In the genomic region with DNA sequence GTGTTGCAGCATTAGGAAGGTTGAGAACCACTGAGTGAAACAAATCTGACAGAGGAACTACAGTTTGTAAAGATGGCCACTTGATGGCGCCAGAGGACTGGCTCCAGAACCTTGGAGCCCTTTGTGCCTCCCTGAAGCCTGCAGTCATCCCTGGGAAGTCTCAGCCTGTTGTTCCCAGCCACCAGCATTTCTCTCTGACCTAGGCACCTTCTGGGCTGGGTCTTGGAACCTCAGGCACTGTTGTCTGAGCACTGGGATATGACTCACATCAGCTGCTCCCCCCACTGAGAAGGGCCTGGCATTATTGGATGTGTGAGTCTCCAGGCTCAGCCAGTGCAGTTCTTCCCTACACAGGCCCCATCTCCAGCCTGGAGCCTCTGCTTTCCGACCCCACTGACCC, we compare ENCODE assay signal across 8 mouse cellular contexts. TPM values are rescaled to one million over a fixed set of nuclear protein-coding genes. Genes with fewer than 3 reads are reported as not detected.
A peak's percentile ranks its signal among the peaks of the same experiment; 100 is the strongest.
DNase-seq lines count a peak whose midpoint lies in the region; ATAC-seq and TF ChIP-seq lines count a peak whose summit lies in the region.

No protein-coding gene starts in this region.

- no peak overlapping the region for H3K4me3 ChIP-seq in gastrocnemius, adult 2 months
- H3K4me3 ChIP-seq in hindbrain, postnatal 0 days (ENCODE audit: low read length) = no peak overlapping the region
- no peak overlapping the region for H3K4me3 ChIP-seq in left cerebral cortex, adult 2 months

- peaks cover 17% of the 10 kb centered on the region; the same call in 1 of the 2 replicates for H3K36me3 ChIP-seq in hindbrain, postnatal 0 days (ENCODE audit: insufficient read depth, low read length)

- no peak overlapping the region for H3K9ac ChIP-seq in hindbrain, postnatal 0 days (replicated peaks; ENCODE audit: low read length)

- H3K4me1 ChIP-seq in hindbrain, postnatal 0 days (ENCODE audit: insufficient read depth, low read length) = no peaks in the 10 kb centered on the region

- intact Hi-C loops in gastrocnemius, adult 2 months (cut with DNase I) = loop anchor here (1.0 to 2.0 kb wide), 3 partner anchors 85 to 196 kb away; a partner anchor contains a TSS
- intact Hi-C loops in left cerebral cortex, adult 2 months (cut with DNase I) = loop anchor here (1.0 to 5.0 kb wide), 3 partner anchors 147 to 317 kb away; no protein-coding TSS in a partner anchor

- 17% methylated on average over 2 of the region's 2 CpGs for WGBS in hindbrain, postnatal 0 days

- peak; percentile 74 for ATAC-seq in common myeloid progenitor, adult 5-6 weeks (replicated peaks; ENCODE audit: low read depth, poor library complexity, severe bottlenecking)
- ATAC-seq in hindbrain, postnatal 0 days = peak; percentile 87

- no peak overlapping the region for H3K27ac ChIP-seq in gastrocnemius, adult 2 months
- H3K27ac ChIP-seq in hindbrain, postnatal 0 days = no peak overlapping the region
- no peak overlapping the region for H3K27ac ChIP-seq in left cerebral cortex, adult 2 months

- no peaks in the 10 kb centered on the region for H3K27me3 ChIP-seq in hindbrain, postnatal 0 days (ENCODE audit: insufficient read depth, low read length)

- H3K4me2 ChIP-seq in hindbrain, postnatal 0 days (ENCODE audit: low read depth, low read length) = no peak overlapping the region

- peak; percentile 98 for TF ChIP-seq CTCF in gastrocnemius, adult 2 months (IDR thresholded peaks at IDR 0.05)
- TF ChIP-seq CTCF in hindbrain, postnatal 0 days (IDR thresholded peaks at IDR 0.05; ENCODE audit: low read depth) = peak; percentile 96
- peak; percentile 96 for TF ChIP-seq CTCF in left cerebral cortex, adult 2 months (IDR thresholded peaks at IDR 0.05)

- H3K9me3 ChIP-seq in hindbrain, postnatal 0 days (ENCODE audit: low read length) = no peaks in the 10 kb centered on the region

- peak; percentile 89 for DNase-seq in ZHBTc4 (ENCODE audit: low read depth, low spot score)
- peak; percentile 80 for DNase-seq in gastrocnemius, adult 2 months
- DNase-seq in hindbrain, postnatal 0 days (ENCODE audit: low spot score) = peak; percentile 93
- peak; percentile 80 to 81 for DNase-seq in left cerebral cortex, adult 2 months (ENCODE audit: extremely low spot score in 1 of 2, low spot score in 2 of 2)
- peak; percentile 69 to 82 for DNase-seq in lung, postnatal 4 days
- DNase-seq in right cerebral cortex, adult 2 months (ENCODE audit: low spot score in 2 of 2) = peak; percentile 79 to 86
- peak; percentile 65 to 75 for DNase-seq in urinary bladder, postnatal 36 days (ENCODE audit: low spot score in 2 of 2)

RNA-seq across cellular contexts. Expression of a gene that starts 40.4 kb away (rescaled TPM):
- 202 and 227 TPM in 2 replicates for total RNA-seq in common myeloid progenitor, adult 5-6 weeks (2017)
- 10 to 100 TPM; 84.8 to 89.9 TPM for total RNA-seq in gastrocnemius, adult 2 months (2021)
- total RNA-seq in hindbrain, postnatal 0 days (2014; rRNA removed) = 96.0 and 105 TPM in 2 replicates
- 153 and 158 TPM in 2 replicates for polyA plus RNA-seq in hindbrain, postnatal 0 days (2015; fragmentation: Nextera tagmentation; extraction: Ambion mirVana)
- 10 to 100 TPM; 68.7 to 69.1 TPM for total RNA-seq in left cerebral cortex, adult 2 months (2021)

RNA-seq across cellular contexts. Expression of a gene that starts 40.8 kb away (rescaled TPM):
- 17.2 and 20.0 TPM in 2 replicates for total RNA-seq in common myeloid progenitor, adult 5-6 weeks (2017)
- 10 to 100 TPM; 17.8 to 22.2 TPM for total RNA-seq in gastrocnemius, adult 2 months (2021)
- 85.4 and 101 TPM in 2 replicates for total RNA-seq in hindbrain, postnatal 0 days (2014; rRNA removed)
- polyA plus RNA-seq in hindbrain, postnatal 0 days (2015; fragmentation: Nextera tagmentation; extraction: Ambion mirVana) = 88.4 and 89.1 TPM in 2 replicates
- 10 to 100 TPM; 49.5 to 51.1 TPM for total RNA-seq in left cerebral cortex, adult 2 months (2021)
